Mouse (Mus musculus): ENCODE data around the gene Mb21d2.

Mb21d2 gene

DNA sequence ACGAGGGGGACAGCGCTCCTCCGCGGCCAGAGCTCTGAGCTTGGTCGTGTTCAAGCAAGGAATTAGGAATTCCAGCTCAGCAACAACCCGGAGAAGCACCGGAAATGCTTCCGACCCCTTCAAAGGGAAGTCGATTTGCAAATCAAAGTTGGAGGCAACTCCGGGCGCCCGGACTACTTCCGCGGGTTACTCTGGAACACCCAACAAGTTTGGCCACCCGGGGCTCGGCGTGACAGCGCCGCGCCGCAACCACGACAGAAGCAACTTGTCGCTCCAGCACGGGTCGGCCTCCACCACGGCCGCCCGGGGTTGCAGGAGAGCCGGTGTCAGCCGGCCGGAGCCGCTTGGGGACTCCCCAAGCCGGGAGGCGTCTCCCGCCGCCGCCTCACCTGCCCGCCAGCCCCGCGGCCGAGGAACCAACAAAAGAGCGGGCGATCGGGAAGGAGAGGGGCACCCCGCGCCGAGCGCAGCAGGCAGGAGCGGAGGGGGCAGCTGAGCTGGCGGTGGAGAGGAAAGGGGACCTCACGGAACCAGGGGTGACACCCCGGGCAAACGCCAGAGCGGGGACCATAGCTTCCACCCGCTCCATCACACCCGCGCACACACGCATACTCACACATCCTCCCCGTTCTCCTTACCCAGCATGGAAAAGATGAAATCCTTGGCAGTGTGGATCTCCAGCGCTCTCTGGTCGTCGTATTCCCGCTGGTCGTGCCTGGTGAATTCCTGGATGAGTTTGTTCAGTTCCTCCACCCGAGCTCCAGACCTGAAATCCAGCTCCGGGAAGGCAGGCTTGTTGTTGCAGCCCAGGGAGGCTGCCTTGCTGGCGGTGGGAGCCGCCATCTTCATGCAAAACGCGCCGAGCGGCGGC, at the start of gene Mb21d2:
TSS of gene Mb21d2 (minus strand) at position 859 of the 871 bp plus-strand sequence.
- in situ Hi-C loops (cut with MseI, MboI): no loop called here

- in situ Hi-C loops (cut with MseI, MboI): no loop called here
These were observed 36.8 kb upstream of the Mb21d2 start for GRCm38 (mm10) chr16:28966236-28966635.

DNA sequence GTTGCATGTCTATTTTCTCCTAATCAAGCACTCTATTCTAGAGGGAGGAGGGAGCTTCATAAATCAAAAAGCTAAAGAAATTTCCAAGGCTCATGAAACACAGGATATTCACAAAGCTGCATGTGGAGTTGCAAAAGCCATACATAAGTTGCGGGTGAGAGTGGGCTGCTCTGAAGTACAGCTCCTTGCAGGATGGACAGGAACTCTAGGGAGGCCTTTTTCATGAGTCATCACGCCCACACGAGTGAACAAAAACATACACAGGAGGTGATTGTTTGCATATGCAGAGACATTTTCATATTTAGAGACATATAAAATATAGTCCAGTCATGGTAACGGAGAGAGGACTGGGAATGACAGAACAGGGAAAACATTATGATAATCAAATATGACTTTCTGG, 34.6 kb upstream of the Mb21d2 start:
- in situ Hi-C loops (cut with MseI, MboI): no loop called here

- in situ Hi-C loops (cut with MseI, MboI): no loop called here
These were observed 33.5 kb upstream of the Mb21d2 start for GRCm38 (mm10) chr16:28962987-28963386.

GRCm38 (mm10) chr16:28949810-28950209, 20.3 kb upstream of the Mb21d2 start:
- in situ Hi-C loops (cut with MseI, MboI): no loop called here

- in situ Hi-C loops (cut with MseI, MboI): no loop called here
These were observed 13.8 kb upstream of the Mb21d2 start for GRCm38 (mm10) chr16:28943254-28943653.

GRCm38 (mm10) chr16:28936181-28936792, 6.8 kb upstream of the Mb21d2 start:
- in situ Hi-C loops (cut with MseI, MboI): no loop called here

DNA sequence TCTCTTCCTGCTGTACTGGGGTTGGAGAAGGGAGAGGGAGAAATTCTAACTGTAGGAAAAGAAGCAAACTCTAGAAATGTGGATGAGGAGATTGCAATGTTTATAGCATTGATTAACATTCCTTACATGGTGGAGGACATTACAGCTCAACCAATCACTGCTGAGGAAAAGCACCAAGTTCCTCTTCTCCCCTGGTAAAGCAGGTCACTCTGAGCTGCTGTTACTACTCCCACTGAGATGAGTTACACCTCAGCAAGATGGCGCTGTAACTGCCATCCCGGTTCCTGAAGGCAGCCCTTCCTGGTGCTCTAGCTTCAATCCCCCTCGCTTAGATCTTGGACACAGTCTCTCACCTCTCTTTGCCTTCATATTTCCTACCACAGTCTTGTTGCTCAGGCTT, 6.2 kb upstream of the Mb21d2 start:
- in situ Hi-C loops (cut with MseI, MboI): no loop called here

DNA sequence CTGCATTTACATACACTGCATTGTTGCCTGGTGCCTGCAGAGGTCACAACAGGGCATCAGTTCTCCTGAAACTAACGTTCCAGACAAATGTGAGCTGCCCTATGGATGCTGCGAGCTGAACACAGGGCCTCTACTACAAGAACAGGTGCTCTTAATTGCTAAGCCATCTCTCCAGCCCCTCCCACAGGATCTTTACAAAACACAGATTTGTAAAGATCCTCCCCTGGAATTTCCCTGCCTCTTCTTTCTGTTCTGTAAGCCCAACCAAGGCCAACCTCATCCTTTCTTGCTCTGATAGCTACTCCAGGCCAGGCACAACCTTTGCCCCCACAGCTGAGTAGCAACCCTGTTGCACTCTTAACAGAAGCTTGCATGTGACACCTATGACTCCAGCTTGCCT, 1.7 kb upstream of the Mb21d2 start:
- in situ Hi-C loops (cut with MseI, MboI): no loop called here

GRCm38 (mm10) chr16:28930426-28930825, 953 bp upstream of the Mb21d2 start:
- in situ Hi-C loops (cut with MseI, MboI): no loop called here

GRCm38 (mm10) chr16:28929686-28930291, 316 bp upstream of the Mb21d2 start:
- in situ Hi-C loops (cut with MseI, MboI): no loop called here

DNA sequence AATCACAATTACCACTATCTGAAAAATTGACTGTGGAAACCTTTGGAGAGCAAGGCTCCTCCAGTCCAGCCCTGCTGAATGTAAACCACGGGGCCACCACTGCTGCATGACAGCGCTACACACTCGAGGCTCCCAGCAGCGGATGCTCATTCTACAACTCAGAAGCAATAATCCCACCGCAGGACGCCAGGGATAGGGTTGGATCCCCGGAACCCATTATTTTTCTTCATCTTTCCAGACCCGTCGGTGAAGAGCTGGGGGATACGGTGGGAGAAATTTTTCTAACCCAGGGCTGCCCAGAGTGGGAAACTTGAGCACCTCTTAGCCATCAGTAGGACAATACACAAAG, 1.0 kb downstream of the Mb21d2 start:
- in situ Hi-C loops (cut with MseI, MboI): no loop called here

DNA sequence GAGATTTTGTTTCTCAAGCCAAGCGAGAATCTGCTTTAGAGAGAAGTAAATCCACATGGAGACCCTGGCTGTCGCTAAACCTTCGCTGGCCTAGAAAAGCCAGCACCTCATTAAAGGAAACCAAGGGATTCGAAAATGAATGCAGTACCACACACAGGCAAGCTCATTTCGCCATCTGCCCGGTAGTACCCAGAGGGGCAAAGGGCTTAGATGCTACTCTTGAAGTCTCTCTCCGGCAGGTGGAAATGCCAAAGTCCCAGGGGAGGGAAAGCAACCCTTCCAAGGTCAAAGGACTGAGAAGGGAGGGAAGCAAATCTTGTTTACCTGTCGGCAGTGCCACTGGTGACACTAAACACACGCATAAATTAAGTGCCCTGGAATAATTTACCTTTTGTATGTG, 2.1 kb downstream of the Mb21d2 start:
- in situ Hi-C loops (cut with MseI, MboI): no loop called here

DNA sequence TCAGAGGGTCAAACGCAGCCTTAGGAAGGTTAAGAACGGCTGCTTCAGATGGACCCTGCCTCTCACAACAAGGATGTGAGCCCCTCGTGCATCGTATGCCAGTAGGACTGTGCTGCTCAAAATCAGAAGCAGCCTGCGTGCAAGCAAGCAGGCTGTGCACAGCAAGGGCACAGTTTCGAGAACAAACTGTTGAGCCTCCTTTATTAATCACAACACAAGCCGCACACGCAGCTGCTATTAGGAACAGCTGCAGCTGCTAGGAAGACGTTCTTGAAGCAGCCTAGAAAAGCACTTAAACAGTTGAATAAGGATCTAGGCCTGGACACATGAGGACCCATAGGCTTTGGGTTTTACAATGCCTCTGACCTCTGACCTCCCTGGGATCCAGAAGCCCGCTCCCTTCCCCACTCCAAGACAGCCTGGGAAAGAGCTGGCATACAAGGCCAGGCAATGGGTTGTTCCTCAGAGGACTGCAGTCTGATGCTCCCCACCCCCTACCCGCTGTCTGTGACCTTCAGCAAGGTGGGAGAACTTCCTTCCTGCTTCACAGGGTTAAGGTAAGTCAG, 10.1 kb downstream of the Mb21d2 start:
- in situ Hi-C loops (cut with MseI, MboI): no loop called here

DNA sequence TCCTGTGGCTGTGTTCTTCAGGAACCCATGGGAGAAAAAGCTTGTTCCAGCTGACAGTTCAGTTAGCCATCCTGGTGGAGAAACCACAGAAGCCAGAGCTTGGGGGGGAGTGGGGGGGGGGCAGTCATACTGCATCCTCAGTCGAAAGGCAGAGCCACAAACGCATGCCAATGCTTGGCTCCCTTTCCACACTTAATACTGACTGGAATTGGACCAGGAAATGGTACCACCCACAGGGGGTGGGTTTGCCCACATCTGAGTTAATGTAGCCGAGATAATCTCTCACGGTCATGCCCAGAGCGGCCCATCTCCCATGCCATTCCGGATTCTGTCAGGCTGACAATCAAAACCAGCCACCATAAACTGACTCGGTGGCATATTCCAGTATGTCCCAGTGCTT, 14.1 kb downstream of the Mb21d2 start:
- in situ Hi-C loops (cut with MseI, MboI): no loop called here

- in situ Hi-C loops (cut with MseI, MboI): no loop called here
These were observed 14.8 kb downstream of the Mb21d2 start for GRCm38 (mm10) chr16:28914709-28915108.

GRCm38 (mm10) chr16:28911414-28912050, 17.9 kb downstream of the Mb21d2 start:
- in situ Hi-C loops (cut with MseI, MboI): no loop called here

DNA sequence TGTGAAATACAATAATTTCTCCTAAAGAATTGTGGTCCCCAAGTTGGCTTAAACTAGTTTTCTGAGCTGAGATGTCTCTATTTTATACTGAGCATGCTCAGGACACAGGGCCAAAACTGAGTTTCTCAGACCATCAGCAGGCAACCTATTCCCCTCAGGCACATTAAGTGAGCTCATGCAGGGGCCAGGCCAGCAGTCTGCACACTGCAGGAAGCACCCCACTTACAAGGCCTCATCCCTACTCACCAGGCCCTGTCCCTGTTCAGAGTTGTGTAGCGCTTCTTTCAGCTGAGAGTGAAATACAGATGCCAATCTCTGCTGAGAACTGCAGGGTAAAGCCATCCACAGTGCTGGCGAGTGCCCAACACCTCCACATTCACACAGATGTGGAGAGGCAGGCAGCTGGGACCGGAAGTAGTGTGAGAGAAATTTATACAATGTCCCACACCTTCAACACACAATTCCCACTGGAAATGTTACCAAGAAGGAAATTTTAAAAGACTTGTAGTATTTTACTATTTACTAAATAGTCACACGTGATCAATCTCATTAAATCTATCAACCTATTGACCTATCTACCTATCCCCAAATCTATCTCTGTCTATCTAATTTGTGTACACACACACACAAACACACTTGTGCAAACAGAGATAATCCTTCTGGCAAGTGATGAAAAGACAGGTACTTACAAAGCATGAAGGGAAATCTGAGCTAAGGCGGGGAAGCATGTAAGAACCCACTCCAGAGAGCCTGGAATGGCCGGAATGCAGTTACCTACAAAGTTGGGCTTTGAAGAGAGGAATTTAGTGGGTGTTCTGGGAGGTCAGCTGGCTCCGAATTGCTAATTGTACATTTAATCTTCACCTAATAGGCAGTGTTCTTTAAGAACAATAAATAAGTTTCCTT, 22.9 kb downstream of the Mb21d2 start:
- in situ Hi-C loops (cut with MseI, MboI): no loop called here

- in situ Hi-C loops (cut with MseI, MboI): no loop called here
These were observed 23.7 kb downstream of the Mb21d2 start for GRCm38 (mm10) chr16:28905567-28906289.
